Mouse (Mus musculus) liver, adult 2 months (tissue): ENCODE data around the gene Mgat1.

Source experiments
- CTCF ChIP-seq: fragments of 200-500 bp; IDR thresholded peaks from 2 replicates; pipeline ENCODE4 v1.5.1; 2011; ENCODE audit warnings: low read depth, low read length, control low read depth
- POLR2A ChIP-seq: fragments of 200-500 bp; IDR thresholded peaks from 2 replicates; pipeline ENCODE4 v1.6.1; 2011; ENCODE audit warnings: low read length, control low read depth; ENCODE audit not compliant: insufficient read depth; ENCODE audit errors: extremely low read depth

DNA sequence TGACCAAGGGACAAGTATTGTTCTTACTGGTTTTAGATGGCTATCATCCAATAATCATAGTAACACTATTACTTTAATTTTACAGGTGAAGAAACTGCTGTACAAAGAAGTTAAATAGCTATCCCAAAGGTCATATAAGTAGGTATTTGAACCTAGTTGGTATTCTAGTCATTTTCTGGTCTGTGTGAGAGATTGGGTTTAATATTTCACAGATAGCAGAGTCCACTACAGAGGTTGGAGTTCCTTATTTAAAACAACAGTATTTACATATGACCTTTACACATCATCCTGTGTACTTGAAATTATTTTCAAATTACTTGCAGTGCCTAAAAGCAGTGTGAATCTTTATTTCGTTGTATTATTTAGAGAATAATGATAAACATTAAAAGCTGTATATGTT, 30.5 kb upstream of the Mgat1 start:
- TF ChIP-seq CTCF (no peak), POLR2A (no peak)
